Mouse (Mus musculus) cerebellum, postnatal 14 days (tissue): ENCODE data around the gene Lpar1.

ENCODE experiments used
- DNase-seq, 2 experiments: peaks; one replicate each; pipeline ENCODE4 v3.0.0; 2021; ENCODE audit warnings: mixed read lengths in 2 of 2

Gene Lpar1

DNA sequence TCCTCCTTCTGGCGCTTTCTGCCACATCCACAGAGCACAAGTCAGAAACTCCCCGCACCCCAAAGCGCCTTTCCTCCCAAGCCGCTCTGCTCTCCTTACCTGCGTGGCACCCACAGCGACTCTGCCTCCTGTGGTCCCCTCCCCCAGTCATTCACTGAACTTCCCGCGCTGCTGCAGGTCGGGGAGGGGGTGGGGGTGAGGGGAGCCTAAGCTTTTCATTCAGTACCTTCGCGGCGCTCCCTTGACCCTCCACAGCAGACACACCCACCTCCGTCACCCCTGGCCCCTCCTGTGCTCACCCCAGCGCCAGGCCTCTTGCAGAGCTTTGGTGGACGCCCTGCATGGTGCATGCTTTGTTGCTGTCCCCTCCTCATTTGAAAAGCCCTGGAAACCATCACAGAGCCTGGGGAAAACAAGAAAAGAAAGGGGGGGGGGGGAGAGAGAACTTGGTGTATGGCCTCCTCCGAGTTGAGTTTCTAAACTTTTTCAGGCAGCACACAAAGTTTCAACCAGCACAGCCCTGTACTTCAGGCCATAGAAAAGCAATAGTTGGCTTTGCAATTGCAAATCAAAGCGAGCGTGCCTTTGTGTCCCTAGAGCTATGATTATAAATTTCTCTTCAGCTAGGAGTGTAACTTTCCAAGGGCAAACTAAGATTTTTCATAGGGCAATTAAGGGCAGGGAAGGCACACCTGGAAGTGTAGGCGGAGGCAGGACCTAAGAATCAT lies at the start of gene Lpar1:
TSS of gene Lpar1 (minus strand) at position 268 of the 728 bp plus-strand sequence.
- no peak for DNase-seq

DNA sequence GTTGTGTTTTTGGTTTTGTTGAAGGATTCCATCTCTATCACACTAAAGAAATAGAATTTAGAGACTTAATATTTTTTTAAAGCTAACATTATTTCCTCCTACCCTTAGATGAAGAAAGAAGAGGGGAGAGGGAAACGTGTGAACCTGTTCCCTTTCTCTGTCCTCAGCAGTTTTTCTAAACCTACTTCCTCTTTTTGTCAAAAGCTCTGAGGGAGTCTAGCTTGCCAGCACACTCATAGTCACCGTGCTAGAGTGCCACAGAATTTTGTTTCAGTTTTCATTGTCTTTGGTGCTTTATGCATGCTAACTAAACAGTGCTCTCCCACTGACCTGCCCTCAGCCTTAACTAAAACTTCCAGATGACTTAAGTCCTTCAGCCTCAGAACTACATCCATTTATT lies 32.2 kb upstream of the Lpar1 start:
- DNase-seq = no peak

DNA sequence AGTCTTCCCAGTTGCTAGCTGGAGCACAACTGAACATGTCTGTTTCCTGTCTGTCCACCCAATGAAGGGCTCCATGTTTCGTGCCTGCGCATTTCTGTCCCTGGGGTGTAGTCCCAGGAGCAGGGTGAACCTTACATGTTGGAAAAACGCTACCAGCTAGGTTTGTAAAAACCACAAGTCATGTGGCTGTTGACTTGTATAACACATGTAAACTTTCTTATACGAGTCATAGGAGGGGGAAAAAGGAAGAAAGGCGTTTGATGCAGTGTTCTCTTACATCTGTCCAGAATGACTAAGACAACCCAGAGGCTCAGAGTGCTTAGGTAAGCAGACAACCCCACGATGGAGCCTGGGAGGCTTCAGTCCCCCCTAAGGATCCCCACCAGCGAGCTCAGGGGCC lies 27.5 kb upstream of the Lpar1 start:
- no peak for DNase-seq

DNA sequence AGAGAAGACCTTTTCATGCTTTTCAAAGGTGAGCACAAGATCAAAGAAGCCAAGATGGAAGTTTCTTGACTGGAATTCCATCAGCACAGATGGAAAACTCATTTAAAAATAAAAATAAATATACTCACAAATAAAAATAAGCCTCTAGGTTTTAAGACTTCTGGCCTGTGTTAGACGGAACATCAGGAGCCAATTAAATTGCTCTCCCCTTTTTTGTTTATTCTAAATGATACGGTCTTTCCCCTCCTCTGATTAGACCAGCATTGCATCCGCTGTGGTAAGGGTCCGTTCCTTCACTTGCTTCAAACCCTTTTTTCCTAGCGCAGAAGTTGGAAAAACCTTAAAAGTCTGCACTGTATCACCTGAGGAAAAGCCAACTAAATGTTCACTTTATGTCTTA lies 26.8 kb upstream of the Lpar1 start:
- no peak for DNase-seq

DNA sequence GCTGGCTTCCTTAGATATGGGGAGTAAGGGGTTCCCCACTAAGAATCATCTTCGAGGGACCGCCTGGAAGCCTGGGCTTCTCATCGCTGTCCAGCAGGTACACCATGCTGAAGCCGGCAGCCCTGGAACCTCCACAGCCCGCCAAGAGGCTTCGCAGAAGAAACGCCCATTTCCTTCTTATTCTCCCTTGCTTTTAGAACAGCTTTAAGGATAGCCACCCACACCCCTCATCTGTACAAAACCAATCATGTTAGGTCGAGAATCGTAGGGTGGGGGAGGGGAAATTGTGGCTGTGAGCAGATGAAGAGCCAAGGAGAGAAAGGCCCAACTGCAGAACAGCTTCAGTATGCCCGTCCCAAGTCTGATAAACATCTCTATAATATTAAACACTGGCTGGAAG lies 26.4 kb upstream of the Lpar1 start:
- DNase-seq = no peak

DNA sequence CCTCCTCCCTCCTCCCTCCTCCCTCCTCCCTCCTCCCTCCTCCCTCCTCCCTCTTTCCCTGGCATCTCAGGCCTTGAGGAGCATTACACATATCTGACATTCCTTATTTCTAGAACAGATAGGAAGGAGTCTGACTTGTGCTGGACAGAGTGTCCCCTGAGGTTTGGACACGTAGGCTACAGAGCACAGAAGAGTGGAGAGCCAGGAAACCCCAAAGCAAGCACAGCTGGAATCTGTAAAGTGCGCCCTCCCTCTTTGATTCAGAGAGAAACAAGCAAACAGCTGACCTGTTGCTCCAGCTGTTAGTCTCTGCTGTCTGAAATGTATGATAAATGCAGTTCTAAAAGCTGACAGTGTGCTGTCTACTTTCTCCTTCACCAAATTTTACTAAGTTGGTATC lies 24.8 kb upstream of the Lpar1 start:
- no peak for DNase-seq

DNA sequence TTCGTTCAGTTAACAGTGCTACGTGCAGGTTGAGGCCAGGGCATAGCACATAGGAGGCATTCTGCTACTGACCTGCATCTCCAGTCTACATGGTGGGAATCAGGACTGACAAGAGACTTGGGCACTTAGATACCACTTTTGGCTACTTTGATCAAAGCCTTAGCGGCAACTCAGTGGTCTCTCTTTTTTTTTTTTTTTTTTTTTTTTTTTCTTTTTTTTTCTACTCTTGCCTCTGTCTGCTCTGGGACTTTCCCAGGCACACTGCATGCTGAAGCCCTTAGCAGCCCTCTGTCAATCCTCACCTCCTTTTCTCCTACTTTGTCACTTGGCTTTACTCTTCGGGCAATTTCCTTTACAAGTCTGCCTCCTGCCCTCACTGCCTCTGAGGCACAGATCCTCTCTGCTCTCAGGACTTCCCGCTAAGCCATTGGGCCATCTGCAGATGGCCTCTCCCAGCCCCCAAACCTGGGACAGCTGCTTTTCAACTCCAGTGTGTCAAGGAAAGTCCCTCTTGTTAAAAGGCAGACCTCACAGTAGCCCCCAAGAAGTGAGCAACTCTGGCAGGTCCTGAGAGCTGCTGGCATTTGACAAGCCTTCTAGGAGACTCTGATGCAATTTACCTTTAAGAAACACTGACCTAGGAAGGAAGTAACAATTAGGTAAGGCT lies 23.8 kb upstream of the Lpar1 start:
- DNase-seq = no peak

DNA sequence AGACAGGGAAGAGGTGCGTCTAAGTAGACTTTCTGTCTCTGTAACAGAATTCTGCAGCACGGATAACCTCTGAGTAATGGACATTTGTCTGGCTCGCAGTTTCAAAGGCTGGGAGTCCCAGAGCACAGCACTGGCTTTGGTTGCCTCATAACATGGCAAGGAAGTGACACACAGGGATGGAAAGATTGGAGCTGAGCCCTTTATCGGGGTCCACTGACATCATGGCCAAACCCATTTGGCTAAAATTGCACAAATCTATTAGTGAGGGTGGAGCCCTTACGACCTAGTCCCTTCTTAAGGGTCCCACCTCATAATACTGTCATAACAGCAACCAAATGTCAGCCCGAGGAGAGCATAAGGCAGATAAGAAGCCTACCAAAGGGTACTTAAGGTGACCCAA lies 22.1 kb upstream of the Lpar1 start:
- DNase-seq = no peak

DNA sequence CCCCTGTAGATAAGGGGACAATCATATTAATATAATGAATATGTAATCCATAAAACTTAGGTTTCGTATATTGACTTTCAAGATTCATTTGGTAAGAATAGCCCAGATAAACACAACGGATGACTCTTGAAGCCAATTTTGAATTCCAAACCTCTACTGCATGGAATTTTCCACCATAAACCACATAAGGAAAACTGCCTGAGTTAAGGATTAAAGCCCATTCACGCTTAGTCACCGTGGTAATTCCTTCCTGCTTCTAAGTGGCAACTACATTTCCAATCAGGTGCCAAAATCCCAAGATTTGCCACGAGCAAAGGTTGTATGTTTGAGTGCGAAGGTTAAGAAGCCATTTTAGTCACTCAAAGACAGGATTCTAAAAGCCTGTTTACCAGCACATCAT lies 20.3 kb upstream of the Lpar1 start:
- DNase-seq = no peak

DNA sequence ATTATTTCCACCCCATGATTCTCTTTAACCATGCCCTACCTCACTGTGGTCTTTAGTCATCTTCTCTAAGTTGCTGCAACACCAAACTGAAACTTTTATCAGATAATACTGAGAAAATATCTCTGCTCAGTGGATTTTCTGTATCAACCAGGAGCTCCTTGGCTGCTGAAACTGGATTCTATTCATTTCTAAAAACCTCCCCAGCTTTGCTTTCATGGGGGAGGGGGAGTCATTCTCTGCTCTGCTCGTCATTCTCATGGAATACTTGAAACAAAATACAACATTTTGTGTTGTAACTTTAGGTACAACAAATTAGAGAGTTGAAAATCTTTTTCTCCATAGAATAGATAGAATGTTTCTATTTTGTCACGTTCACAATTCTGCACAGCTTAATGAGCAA lies 18.7 kb upstream of the Lpar1 start:
- no peak for DNase-seq

DNA sequence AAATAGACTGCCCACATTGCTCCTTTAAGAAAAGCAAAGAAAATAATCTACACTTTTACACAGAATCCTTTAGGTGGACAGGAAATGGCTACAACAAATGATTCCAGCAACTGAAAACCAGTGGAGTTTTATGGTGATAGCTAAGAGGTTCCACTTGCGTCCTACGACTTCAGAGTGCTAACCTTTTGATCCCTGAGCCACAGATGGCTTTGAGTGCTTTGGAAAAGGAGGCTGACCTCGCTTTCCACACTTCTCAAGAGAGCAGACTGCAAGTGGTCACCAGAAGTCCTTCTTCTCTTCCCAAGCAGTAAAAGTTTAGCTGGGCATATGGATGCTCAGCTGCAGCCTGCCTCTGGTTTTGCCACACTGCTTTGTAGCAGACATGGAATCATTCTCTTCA lies 18.0 kb upstream of the Lpar1 start:
- DNase-seq = no peak

DNA sequence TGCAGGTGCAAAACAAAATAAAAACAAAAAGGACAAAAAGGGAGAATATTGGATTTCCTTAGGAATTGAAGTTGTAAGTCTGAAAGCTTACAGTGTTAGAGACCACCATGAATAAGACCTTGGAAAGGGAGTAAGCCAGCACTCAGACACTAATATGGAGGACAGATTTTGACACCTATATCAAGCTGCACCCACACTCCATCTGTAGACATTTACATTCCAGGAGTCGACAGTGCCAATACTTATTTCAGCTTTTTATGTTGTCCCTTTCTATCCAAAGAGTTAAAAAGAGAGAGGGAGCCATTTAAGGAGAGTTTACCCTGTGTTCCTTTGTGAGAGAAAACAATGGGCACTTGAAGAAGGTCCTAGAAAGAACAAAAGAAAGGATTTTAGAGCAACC lies 17.5 kb upstream of the Lpar1 start:
- DNase-seq = no peak

DNA sequence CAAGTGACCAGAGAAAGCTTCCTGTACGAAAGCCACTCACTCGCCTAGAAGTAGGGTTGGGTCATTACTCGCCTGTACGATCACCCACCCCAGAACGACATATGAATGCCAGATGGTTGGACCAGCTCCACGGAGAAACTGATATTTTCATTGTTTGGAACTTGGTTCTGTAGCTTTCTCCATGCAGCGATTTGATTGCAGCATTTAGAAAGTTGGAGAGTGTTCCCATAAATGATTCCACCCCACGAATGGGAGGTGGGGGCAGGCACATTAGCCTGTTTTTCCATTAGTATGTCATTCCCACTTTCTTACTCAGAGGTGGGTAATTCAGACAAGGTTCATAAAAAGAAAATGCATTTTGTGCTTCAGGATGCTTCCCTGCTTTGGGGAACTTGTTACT lies 14.8 kb upstream of the Lpar1 start:
- no peak for DNase-seq

DNA sequence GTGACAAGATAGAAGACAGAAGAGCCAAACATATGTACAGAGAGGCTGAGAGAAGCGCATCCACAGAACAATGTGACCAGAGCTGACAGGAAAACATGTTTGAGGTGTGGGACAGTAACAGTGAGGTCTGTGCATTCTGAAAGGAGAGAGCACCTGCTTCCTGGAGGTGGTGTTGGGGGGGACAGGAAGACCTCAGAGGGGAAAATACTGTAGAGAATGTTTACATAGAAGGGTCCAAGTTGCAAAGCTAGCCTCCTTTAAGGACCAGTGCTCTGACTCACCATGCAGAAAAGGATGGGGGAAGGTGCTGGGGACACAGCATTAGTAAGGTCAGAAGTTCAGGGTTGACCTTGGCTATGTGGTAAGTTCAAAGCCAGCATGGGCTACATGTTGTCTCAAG lies 9.1 kb upstream of the Lpar1 start:
- no peak for DNase-seq

DNA sequence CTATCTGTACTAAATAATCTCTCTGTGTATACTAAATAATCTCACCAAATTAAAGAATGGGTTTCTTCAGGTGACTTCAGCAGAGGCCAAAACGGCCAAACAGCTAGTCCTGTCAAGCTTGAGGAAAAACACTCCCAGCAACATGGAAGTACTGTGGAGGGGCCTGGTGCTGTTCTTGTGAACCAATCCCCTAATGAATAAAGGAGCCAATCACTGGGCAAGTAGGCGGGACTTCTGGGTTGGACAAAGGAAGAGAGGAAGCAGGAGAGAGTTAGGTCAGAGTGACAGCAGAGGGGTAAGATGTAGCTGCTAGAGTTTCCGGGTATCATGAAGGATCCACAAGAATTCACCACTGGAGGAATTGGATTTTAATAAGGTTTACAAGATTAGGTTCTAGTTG lies 3.3 kb upstream of the Lpar1 start:
- no peak for DNase-seq

DNA sequence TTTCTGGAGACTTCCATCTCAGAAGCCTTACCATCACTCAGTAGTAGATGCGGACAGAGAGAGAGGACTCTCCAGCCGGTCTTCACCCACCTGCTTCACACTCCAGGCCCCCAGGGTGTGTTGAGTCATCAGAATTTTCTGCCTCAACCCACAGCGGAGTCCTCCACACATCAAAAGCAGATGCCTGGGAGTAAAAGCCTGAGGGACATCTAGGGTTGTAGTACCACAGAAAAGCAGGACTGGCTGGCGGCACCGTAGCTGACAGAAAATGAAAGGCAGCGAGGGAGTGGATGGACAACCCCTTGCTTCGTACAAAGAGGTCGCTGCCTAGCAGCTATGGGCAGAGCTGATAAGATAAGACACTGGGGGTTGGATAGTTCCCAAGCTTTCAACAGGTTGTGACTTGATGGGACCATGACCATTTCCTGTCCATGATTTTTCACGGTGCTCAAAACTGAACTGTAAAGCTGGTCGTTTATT lies 701 bp upstream of the Lpar1 start:
- DNase-seq = no peak

DNA sequence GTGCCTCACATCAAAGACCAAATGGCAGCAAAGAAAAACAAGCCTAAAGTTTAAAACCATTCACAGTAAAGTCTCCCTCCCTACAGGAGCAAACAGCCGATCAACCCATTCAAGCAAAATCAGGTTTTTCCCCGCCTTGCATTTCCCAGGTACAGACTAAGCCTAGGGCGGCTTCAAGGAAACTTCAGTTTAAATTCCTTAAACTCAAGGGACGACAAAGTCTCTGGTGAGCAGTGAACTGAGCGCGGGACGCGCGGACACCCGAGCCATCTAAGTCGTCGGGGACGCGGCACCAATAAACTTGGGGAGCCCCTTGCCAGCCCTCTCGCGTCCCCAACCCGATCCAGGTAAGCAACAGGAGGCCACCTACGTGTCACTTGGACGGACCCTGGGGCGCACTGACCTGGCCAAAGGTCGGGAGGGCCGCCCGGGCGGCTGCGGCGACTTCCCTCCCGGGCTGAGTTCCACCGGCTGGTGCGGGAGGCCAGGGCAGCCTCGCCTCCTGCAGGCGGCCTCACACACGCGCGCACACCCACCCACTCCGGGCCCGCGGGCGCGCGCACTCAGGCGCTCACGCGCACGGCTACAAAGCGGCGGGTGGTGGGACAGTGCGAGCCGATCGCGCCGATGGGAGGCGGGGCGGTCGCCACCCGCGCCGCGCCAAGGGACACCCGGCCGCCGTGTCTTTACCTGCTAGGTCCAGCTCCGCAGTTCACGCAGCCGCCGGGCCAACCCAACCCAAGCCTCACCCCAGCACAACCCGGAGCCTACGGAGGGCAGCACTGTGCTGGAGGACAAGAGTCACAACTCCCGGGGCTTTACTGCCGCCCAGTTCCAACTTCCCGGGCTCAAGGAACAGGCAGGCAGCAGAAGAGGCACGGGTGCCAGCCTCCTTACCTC lies 717 bp downstream of the Lpar1 start:
- peak; percentile 61 to 67 for DNase-seq

DNA sequence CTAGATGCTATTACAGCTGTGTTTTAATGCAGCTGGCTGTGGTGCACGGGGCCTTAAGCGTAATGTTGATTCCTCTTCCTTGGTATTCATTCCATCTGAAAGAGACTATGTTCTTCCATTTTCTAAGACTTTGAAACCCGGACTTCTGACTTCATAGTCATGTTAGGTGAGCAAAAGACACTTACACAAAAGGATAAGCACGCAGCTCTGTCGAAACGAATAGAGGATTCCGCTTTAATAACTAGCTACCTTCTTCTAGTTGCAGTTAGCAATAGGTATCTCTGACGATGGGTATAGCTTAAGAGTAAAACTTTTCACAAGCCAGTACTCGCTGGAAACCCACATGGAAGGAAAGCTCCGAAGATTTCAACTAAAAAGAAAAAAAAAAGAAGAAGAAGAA lies 1.5 kb downstream of the Lpar1 start:
- DNase-seq = no peak

DNA sequence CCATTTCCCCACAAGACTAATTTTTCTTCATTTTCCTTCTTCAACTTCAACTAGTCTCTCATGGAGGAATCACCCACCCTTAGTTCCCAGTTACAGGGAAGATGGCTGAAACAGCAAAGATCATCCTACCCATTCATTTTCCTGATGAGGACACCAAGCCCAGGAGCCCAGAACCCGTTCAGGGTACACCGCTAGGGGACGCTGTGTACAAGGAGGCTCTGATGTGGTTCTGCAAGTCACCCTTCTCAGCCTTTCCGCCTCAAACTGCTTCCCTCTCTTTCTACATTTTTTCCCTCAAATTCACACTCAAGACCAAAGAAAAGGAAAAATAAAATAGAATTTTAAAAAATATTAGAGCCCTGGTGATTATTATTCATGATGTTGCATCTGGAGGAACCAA lies 1.9 kb downstream of the Lpar1 start:
- DNase-seq = peak; percentile 64 to 79

DNA sequence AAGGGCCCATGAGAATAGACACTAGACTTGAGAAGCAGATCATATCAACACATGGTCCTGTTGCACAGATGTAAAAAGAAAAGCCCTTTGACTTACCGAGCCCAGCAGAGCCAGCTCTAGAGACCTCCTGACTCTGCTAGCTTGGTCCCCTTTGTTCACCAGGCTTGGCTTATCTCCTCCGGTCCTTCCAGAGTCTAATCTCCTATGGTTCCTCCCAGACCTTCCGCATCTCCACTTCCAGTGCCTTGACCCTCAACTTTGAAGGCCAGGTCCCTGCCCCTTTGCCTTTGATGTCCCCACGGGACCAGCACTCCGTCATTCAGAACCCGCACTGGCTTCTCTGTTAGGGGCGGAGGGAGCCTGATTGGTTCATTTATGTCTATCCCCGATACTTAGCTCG lies 6.0 kb downstream of the Lpar1 start:
- no peak for DNase-seq

DNA sequence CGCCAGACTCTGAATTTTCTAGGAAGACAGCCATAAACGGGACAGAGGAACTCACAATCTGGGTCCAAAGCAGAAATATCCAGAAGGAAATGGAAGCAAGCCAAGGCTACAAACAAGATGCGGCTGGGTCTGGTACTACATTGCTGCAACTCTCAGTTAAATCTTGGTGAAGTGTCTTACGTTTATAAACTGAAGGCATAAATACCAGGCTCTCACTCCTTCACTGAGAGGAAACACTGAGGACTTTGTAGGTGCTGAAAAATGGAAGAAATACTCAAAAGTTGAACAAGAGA lies 6.5 kb downstream of the Lpar1 start:
- DNase-seq = no peak

DNA sequence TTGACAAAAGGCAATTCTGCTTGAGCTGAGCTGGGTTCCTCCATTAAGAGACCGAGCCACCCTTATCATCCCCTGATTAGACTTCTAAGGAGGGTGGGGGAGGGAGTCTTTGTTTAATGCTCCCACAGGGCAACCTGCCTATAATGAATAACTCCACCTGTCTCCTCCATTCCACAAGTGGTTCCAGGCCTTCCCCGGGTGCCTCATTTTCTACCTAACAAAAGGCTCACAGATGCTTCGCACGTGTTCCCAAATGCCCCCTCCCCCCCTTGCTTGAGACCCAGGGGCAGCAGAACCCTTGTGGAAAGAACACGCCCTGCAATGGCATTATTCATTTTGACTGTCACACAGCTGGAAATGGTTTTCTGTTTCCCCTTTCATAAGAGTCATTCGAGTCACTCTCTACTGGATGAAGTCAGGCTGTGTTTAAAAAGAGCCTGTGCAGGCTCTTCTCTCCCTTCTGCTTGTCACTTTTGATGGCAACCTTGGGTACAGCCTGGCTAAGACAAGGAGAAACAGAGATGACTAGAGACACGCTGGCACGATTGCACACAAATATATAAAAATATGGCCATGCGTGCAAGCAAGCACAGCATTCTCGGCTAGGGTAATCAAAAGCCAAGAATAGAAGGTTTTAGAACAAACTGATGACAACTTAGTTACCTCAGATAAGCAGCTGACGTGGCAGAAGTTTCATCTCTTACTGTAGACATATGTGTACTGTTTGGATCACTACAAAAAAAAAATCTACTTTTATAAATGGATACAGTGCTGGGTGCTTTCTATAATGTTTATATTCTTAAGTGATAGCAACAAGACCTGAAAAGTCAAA lies 7.0 kb downstream of the Lpar1 start:
- no peak for DNase-seq

DNA sequence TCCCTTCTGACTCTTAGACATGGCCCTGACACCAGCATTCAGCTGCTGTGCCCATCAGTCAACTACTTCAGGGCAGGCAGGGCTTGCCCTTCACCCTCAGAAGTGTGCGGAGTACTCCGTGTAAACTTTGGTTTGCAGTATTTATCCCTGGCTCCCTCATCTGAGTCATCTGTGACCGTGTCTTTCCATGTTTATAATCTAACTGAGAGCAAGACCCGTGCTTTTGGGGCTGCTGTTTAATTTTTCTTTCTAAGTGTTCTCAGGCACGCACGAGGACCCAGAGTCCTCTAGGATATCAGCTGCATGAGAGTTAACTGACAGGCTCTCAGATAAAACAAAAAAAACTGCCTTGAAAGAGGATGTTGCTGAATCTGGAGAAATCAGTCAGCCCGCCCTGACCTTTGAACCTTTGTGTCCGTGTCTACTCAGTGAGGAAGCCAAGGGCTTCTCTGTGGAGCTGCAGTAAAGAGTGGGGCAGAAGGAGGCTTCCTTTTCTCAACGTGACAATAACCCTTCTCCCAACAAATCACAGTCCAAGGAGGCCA lies 7.7 kb downstream of the Lpar1 start:
- DNase-seq = no peak
